ENCODE assay signal across 12 mouse cellular contexts in the genomic region with DNA sequence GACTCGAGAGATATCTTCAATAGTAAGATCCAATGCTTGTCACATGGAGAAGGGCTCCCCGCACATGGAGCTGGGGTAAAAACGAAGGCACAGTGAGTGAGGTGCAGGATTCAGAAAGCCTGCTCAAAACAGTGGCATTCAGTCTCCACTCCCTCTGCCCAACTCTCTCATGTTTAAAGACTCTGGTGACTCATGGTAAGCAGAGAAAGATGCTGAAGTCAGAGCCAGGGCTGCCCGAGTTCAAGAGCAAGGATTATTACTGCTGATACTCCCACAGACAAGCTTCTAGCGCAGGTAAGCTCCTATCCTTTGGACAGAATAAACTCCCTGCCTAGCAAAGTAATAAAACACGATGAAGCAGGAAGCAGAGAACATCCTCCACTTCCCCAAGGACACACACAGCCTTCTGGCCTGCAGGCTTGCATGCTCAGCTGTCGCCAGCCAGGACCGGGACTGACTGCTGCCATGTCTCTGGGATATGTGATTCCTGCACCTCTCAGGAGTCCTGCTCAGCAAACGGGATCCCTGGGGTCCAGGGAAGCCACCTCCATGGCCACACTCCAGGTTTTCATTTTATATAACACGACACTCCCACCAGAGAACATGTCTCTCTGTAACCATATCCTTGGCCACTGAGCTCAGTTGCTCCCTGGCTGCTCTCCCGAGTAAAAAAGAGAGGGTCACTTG. TPM values are rescaled to one million over a fixed set of nuclear protein-coding genes. Genes with fewer than 3 reads are reported as not detected.
DNase-seq lines count a peak whose midpoint lies in the region; TF ChIP-seq lines count a peak whose summit lies in the region.
"Had no signal": no experiment of that assay in that cellular context is flagged by ENCODE, and none has a peak within 500 bp of the region (broad histone marks: within the 10 kb centered on the region; RNA-seq: fewer than 3 reads in every experiment).

No protein-coding gene starts in this region.

- peak overlapping the region; percentile 19; the same call in 1 of the 2 replicates for H3K4me3 ChIP-seq in gastrocnemius, adult 2 months
- peak overlapping the region; percentile 85 for H3K4me3 ChIP-seq in midbrain, embryonic 10.5 days

- peaks cover 13% of the 10 kb centered on the region for H3K27me3 ChIP-seq in midbrain, embryonic 10.5 days (ENCODE audit: low read depth, poor library complexity, severe bottlenecking)

- no peak for TF ChIP-seq CTCF in gastrocnemius, adult 2 months (IDR thresholded peaks at IDR 0.05)

- DNase-seq in embryo, embryonic 11 days: peak; percentile 19
- DNase-seq in embryo, embryonic 9.5 days (ENCODE audit: extremely low spot score): no peak
- DNase-seq in 3T3-L1 (ENCODE audit: low read depth, low spot score): peak; percentile 61
- peak; percentile 53 for DNase-seq in gastrocnemius, adult 2 months
- no peak for DNase-seq in midbrain, embryonic 10.5 days (ENCODE audit: low spot score)
- no peak for DNase-seq in thymus, postnatal 4 days
- DNase-seq in adrenal gland, adult 18-20 months (ENCODE audit: low spot score in 2 of 2): no peak
- no peak for DNase-seq in c-Kit-positive CD71-positive TER-119-positive erythroid progenitor cells, embryonic 14.5 days (ENCODE audit: low spot score)
- DNase-seq: adrenal gland, adult 8-10 months; right cerebral cortex, postnatal 14 days had no signal

- no peak overlapping the region for H3K27ac ChIP-seq in gastrocnemius, adult 2 months
- H3K27ac ChIP-seq in midbrain, embryonic 10.5 days (replicated peaks): peak overlapping the region; percentile 28; the same call in 1 of the 2 replicates

- peaks cover 39% of the 10 kb centered on the region for H3K36me3 ChIP-seq in midbrain, embryonic 10.5 days

- peaks cover 42% of the 10 kb centered on the region for H3K4me1 ChIP-seq in midbrain, embryonic 10.5 days

- no peaks in the 10 kb centered on the region for H3K9me3 ChIP-seq in midbrain, embryonic 10.5 days (replicated peaks)

- intact Hi-C loops in gastrocnemius, adult 2 months (cut with DNase I): no loop called here

- WGBS in midbrain, embryonic 10.5 days: 67% methylated on average over 11 of the region's 11 CpGs

RNA-seq across cellular contexts. Expression of a gene that starts 2.1 kb away (rescaled TPM):
- total RNA-seq in gastrocnemius, adult 2 months (2021): under 1 TPM; 0.20 to 0.66 TPM
- polyA plus RNA-seq in midbrain, embryonic 10.5 days (2016; fragmentation: Nextera tagmentation; extraction: Ambion mirVana): 33.1 and 44.4 TPM in 2 replicates
- under 1 TPM in 1 of 2 experiments, not detected in 1; 0.22 TPM for total RNA-seq in adrenal gland, adult 18-20 months (2021)

RNA-seq across cellular contexts. Expression of a gene that starts 48.9 kb away (rescaled TPM):
- total RNA-seq in gastrocnemius, adult 2 months (2021): 10 to 100 TPM; 13.0 to 16.2 TPM
- 8.3 and 8.6 TPM in 2 replicates for polyA plus RNA-seq in midbrain, embryonic 10.5 days (2016; fragmentation: Nextera tagmentation; extraction: Ambion mirVana)
- 10 to 100 TPM in 1 of 2 experiments, 1 to 10 TPM in 1; 9.9 to 14.6 TPM for total RNA-seq in adrenal gland, adult 18-20 months (2021)

RNA-seq across cellular contexts. Expression of a gene that starts 52.1 kb away (rescaled TPM):
- total RNA-seq in gastrocnemius, adult 2 months (2021): 10 to 100 TPM; 29.3 to 29.8 TPM
- 55.4 and 63.0 TPM in 2 replicates for polyA plus RNA-seq in midbrain, embryonic 10.5 days (2016; fragmentation: Nextera tagmentation; extraction: Ambion mirVana)
- total RNA-seq in adrenal gland, adult 18-20 months (2021): 10 to 100 TPM; 44.7 to 47.7 TPM

RNA-seq across cellular contexts. Expression of a gene that starts 59.4 kb away (rescaled TPM):
- not detected for total RNA-seq in gastrocnemius, adult 2 months (2021)
- polyA plus RNA-seq in midbrain, embryonic 10.5 days (2016; fragmentation: Nextera tagmentation; extraction: Ambion mirVana): not detected in 2 replicates
- total RNA-seq in adrenal gland, adult 18-20 months (2021): not detected
- total RNA-seq: adrenal gland, adult 8-10 months; gastrocnemius, postnatal 36 days had no signal
- polyA plus RNA-seq: liver, embryonic 16.5 days had no signal

Comparison
In these comparisons a context has a peak if more than half of its experiments do, and no peak if none do; other contexts are left out.
1. DNase-seq: peak in embryo, embryonic 11 days (single experiment), 3T3-L1 (single experiment) and gastrocnemius, adult 2 months (single experiment); none in embryo, embryonic 9.5 days (single experiment), midbrain, embryonic 10.5 days (single experiment), thymus, postnatal 4 days (single experiment), adrenal gland, adult 18-20 months (0 of 2) and c-Kit-positive CD71-positive TER-119-positive erythroid progenitor cells, embryonic 14.5 days (single experiment).